Comparison of ENCODE assay signal across 19 mouse cellular contexts in genomic region chr2:152985582-152985981, GRCm38 (mm10). TPM values are rescaled to one million over a fixed set of nuclear protein-coding genes. Genes with fewer than 3 reads are reported as not detected.
DNase-seq lines count a peak whose midpoint lies in the region; ATAC-seq lines count a peak whose summit lies in the region.
"Had no signal": no experiment of that assay in that cellular context is flagged by ENCODE, and none has a peak within 500 bp of the region (broad histone marks: within the 10 kb centered on the region; RNA-seq: fewer than 3 reads in every experiment).

No protein-coding gene starts in this region.

- H3K4me3 ChIP-seq in hindbrain, embryonic 11.5 days (ENCODE audit: low read depth, low read length), result no peak overlapping the region
- H3K4me3 ChIP-seq in hindbrain, embryonic 10.5 days, result no peak overlapping the region
- H3K4me3 ChIP-seq: heart, embryonic 15.5 days; myocyte had no signal

- no peak overlapping the region for H3K4me2 ChIP-seq in hindbrain, embryonic 11.5 days (replicated peaks; ENCODE audit: low read depth, low read length)
- H3K4me2 ChIP-seq: heart, embryonic 15.5 days had no signal

- no peaks in the 10 kb centered on the region for H3K9me3 ChIP-seq in hindbrain, embryonic 11.5 days (ENCODE audit: control insufficient read depth, low read length)
- no peaks in the 10 kb centered on the region for H3K9me3 ChIP-seq in hindbrain, embryonic 10.5 days
- H3K9me3 ChIP-seq: G1E; heart, embryonic 15.5 days had no signal

- H3K27ac ChIP-seq in hindbrain, embryonic 11.5 days (ENCODE audit: low read depth, low read length), result no peak overlapping the region
- no peak overlapping the region for H3K27ac ChIP-seq in hindbrain, embryonic 10.5 days
- H3K27ac ChIP-seq: heart, embryonic 15.5 days had no signal

- no peaks in the 10 kb centered on the region for H3K27me3 ChIP-seq in hindbrain, embryonic 11.5 days (ENCODE audit: control insufficient read depth, insufficient read depth, low read length)
- H3K27me3 ChIP-seq in hindbrain, embryonic 10.5 days (ENCODE audit: insufficient read depth, poor library complexity, severe bottlenecking), result no peaks in the 10 kb centered on the region

- H3K4me1 ChIP-seq in hindbrain, embryonic 11.5 days (replicated peaks; ENCODE audit: control insufficient read depth, insufficient read depth, low read length), result no peaks in the 10 kb centered on the region
- H3K4me1 ChIP-seq in hindbrain, embryonic 10.5 days (replicated peaks), result no peaks in the 10 kb centered on the region; the same call in 1 of the 2 replicates
- H3K4me1 ChIP-seq: heart, embryonic 15.5 days had no signal

- peak; percentile 13 for DNase-seq in hindbrain, embryonic 11.5 days (ENCODE audit: low spot score)
- no peak for DNase-seq in hindbrain, embryonic 10.5 days (ENCODE audit: low spot score)
- peak; percentile 42 to 64 for DNase-seq in right cerebral cortex, postnatal 10 days (ENCODE audit: low spot score in 2 of 2)
- DNase-seq in right cerebral cortex, postnatal 25 days, result no peak
- DNase-seq in layer of hippocampus, adult 9-11 months, result peak; percentile 42
- no peak for DNase-seq in lung, adult 18-20 months
- DNase-seq in cerebellum, adult 8-10 months, result no peak
- DNase-seq: B cell, adult 2 months; gastrocnemius, postnatal 25 days; kidney, adult 11 months; lung, postnatal 10 days; thymus, postnatal 14 days had no signal

- WGBS in hindbrain, embryonic 11.5 days, result 8% methylated on average over 1 of the region's 1 CpGs
- 36% methylated on average over 1 of the region's 1 CpGs for whole genome bisulfite sequencing in hindbrain, embryonic 10.5 days

- no peak overlapping the region for H3K9ac ChIP-seq in hindbrain, embryonic 11.5 days (ENCODE audit: low read depth, low read length)
- H3K9ac ChIP-seq: heart, embryonic 15.5 days had no signal

- H3K36me3 ChIP-seq in hindbrain, embryonic 11.5 days (ENCODE audit: control insufficient read depth, insufficient read depth, low read length), result no peaks in the 10 kb centered on the region
- no peaks in the 10 kb centered on the region for H3K36me3 ChIP-seq in hindbrain, embryonic 10.5 days
- H3K36me3 ChIP-seq: G1E; heart, embryonic 15.5 days had no signal

- ATAC-seq in hindbrain, embryonic 11.5 days (ENCODE audit: low FRiP score), result no peak
- ATAC-seq in granulocyte monocyte progenitor cell, adult 5-6 weeks (replicated peaks; ENCODE audit: poor library complexity, severe bottlenecking), result no peak
- ATAC-seq: activated CD4-positive, CD25-positive, alpha-beta regulatory T cell, adult 4 months had no signal

RNA-seq across cellular contexts. Expression of gene Ttll9, which starts 23.3 kb away (rescaled TPM):
- 1.4 and 1.7 TPM in 2 replicates for polyA plus RNA-seq in hindbrain, embryonic 11.5 days (2014; fragmentation: Nextera tagmentation; extraction: Ambion mirVana)
- polyA plus RNA-seq in hindbrain, embryonic 10.5 days (2016; fragmentation: Nextera tagmentation; extraction: Ambion mirVana), result 1.6 and 1.9 TPM in 2 replicates
- total RNA-seq in granulocyte monocyte progenitor cell, adult 5-6 weeks (2014; fragmentation: Nextera tagmentation), result 2.4 and 13.4 TPM in 2 replicates
- 1.7 and 2.5 TPM in 2 replicates for total RNA-seq in granulocyte monocyte progenitor cell, adult 5-6 weeks (2017)
- total RNA-seq: G1E; gastrocnemius, postnatal 25 days; liver, adult 2 months had no signal
- polyA plus RNA-seq: G1E, myocyte had no signal

RNA-seq across cellular contexts. Expression of gene Pdrg1, which starts 29.6 kb away (rescaled TPM):
- 71.1 and 96.5 TPM in 2 replicates for polyA plus RNA-seq in hindbrain, embryonic 11.5 days (2014; fragmentation: Nextera tagmentation; extraction: Ambion mirVana)
- 110 and 120 TPM in 2 replicates for polyA plus RNA-seq in hindbrain, embryonic 10.5 days (2016; fragmentation: Nextera tagmentation; extraction: Ambion mirVana)
- total RNA-seq in granulocyte monocyte progenitor cell, adult 5-6 weeks (2014; fragmentation: Nextera tagmentation), result 62.9 and 67.0 TPM in 2 replicates
- 98.2 and 108 TPM in 2 replicates for total RNA-seq in granulocyte monocyte progenitor cell, adult 5-6 weeks (2017)

RNA-seq across cellular contexts. Expression of gene Dusp15, which starts 34.1 kb away (rescaled TPM):
- 1.4 and 2.3 TPM in 2 replicates for polyA plus RNA-seq in hindbrain, embryonic 11.5 days (2014; fragmentation: Nextera tagmentation; extraction: Ambion mirVana)
- polyA plus RNA-seq in hindbrain, embryonic 10.5 days (2016; fragmentation: Nextera tagmentation; extraction: Ambion mirVana), result 1.1 and 1.4 TPM in 2 replicates
- not detected in 2 replicates for total RNA-seq in granulocyte monocyte progenitor cell, adult 5-6 weeks (2014; fragmentation: Nextera tagmentation)
- not detected in 2 replicates for total RNA-seq in granulocyte monocyte progenitor cell, adult 5-6 weeks (2017)
- total RNA-seq: liver, adult 2 months had no signal
- polyA plus RNA-seq: activated CD4-positive, CD25-positive, alpha-beta regulatory T cell, adult 4 months; G1E; liver, adult 2 months had no signal

RNA-seq across cellular contexts. Expression of gene Xkr7, which starts 46.1 kb away (rescaled TPM):
- 0.45 and 0.81 TPM in 2 replicates for polyA plus RNA-seq in hindbrain, embryonic 11.5 days (2014; fragmentation: Nextera tagmentation; extraction: Ambion mirVana)
- 0.73 and 1.1 TPM in 2 replicates for polyA plus RNA-seq in hindbrain, embryonic 10.5 days (2016; fragmentation: Nextera tagmentation; extraction: Ambion mirVana)
- total RNA-seq in granulocyte monocyte progenitor cell, adult 5-6 weeks (2014; fragmentation: Nextera tagmentation), result not detected in 2 replicates
- not detected in 2 replicates for total RNA-seq in granulocyte monocyte progenitor cell, adult 5-6 weeks (2017)
- total RNA-seq: liver, adult 2 months had no signal
- polyA plus RNA-seq: activated CD4-positive, CD25-positive, alpha-beta regulatory T cell, adult 4 months; G1E; heart, embryonic 15.5 days; liver, adult 2 months; myocyte; stomach, embryonic 14.5 days had no signal

RNA-seq across cellular contexts. Expression of gene Foxs1, which starts 52.6 kb away (rescaled TPM):
- polyA plus RNA-seq in hindbrain, embryonic 11.5 days (2014; fragmentation: Nextera tagmentation; extraction: Ambion mirVana), result 1.7 and 1.9 TPM in 2 replicates
- 0.56 and 1.0 TPM in 2 replicates for polyA plus RNA-seq in hindbrain, embryonic 10.5 days (2016; fragmentation: Nextera tagmentation; extraction: Ambion mirVana)
- not detected in 2 replicates for total RNA-seq in granulocyte monocyte progenitor cell, adult 5-6 weeks (2014; fragmentation: Nextera tagmentation)
- not detected in 2 replicates for total RNA-seq in granulocyte monocyte progenitor cell, adult 5-6 weeks (2017)
- total RNA-seq: G1E; liver, adult 2 months had no signal
- polyA plus RNA-seq: activated CD4-positive, CD25-positive, alpha-beta regulatory T cell, adult 4 months; G1E had no signal

Comparison
In these comparisons a context has a peak if more than half of its experiments do, and no peak if none do; other contexts are left out.
1. DNase-seq: peak in hindbrain, embryonic 11.5 days (single experiment), right cerebral cortex, postnatal 10 days (2 of 2) and layer of hippocampus, adult 9-11 months (single experiment); none in hindbrain, embryonic 10.5 days (single experiment), right cerebral cortex, postnatal 25 days (single experiment), lung, adult 18-20 months (0 of 2) and cerebellum, adult 8-10 months (single experiment).